Mouse (Mus musculus) megakaryocyte, adult 5-6 weeks (primary cell): Measurements from ENCODE around the gene Cyp1a1. TPM values are rescaled to one million over a fixed set of nuclear protein-coding genes. Genes with fewer than 3 reads are reported as not detected.
"Not testable (repeated sequence)": the region's sequence is repeated elsewhere in the genome, so short reads cannot be mapped to it uniquely, and the experiment has no call there.

Experiments used
- ATAC-seq: 2 replicates; pipeline ENCODE4 v1.8.0; 2016; ENCODE audit warnings: mild to moderate bottlenecking, inconsistent platforms; ENCODE audit not compliant: poor library complexity, severe bottlenecking
- total RNA-seq, 2 experiments: library from RNA; stranded (forward) in 1 of 2; stranded (reverse) in 1 of 2; fragments of 153-499, 151-499 nt in 1 of 2; fragments of 221-1000, 200-1000 nt in 1 of 2; gene quantifications; 2 replicates each; pipeline versions ENCODE4 v1.2.3 to v1.2.4; 2015 to 2017

Gene Cyp1a1
- total RNA-seq, 2 experiments from 2014 or later, result not detected

GRCm38 (mm10) chr9:57697380-57697779, 9.7 kb downstream of the Cyp1a1 start:
- no peak for ATAC-seq

GRCm38 (mm10) chr9:57698466-57699150, 10.9 kb downstream of the Cyp1a1 start:
- ATAC-seq, result no peak

GRCm38 (mm10) chr9:57706496-57706895, 18.8 kb downstream of the Cyp1a1 start:
- ATAC-seq, result no peak

- ATAC-seq, result peak; percentile 98
These were observed 20.5 kb downstream of the Cyp1a1 start, which contains the start of gene Edc3 for GRCm38 (mm10) chr9:57708068-57708719. TSS of gene Edc3 (plus strand) at chr9:57708540.

GRCm38 (mm10) chr9:57708720-57709274, 21.1 kb downstream of the Cyp1a1 start:
- peak; percentile 53 for ATAC-seq

- ATAC-seq, result not testable (repeated sequence)
These were observed 22.5 kb downstream of the Cyp1a1 start for GRCm38 (mm10) chr9:57710214-57710613.

- ATAC-seq, result no peak
These were observed 24.5 kb downstream of the Cyp1a1 start for GRCm38 (mm10) chr9:57712194-57712593.

- no peak for ATAC-seq
These were observed 30.7 kb downstream of the Cyp1a1 start for GRCm38 (mm10) chr9:57718408-57718807.

- ATAC-seq, result no peak
These were observed 33.0 kb downstream of the Cyp1a1 start for GRCm38 (mm10) chr9:57720736-57721135.

- ATAC-seq, result no peak
These were observed 34.6 kb downstream of the Cyp1a1 start for GRCm38 (mm10) chr9:57722371-57722770.

- ATAC-seq, result peak; percentile 98
These were observed 35.6 kb downstream of the Cyp1a1 start for GRCm38 (mm10) chr9:57723315-57723715.

GRCm38 (mm10) chr9:57723796-57724195, 36.1 kb downstream of the Cyp1a1 start:
- no peak for ATAC-seq

GRCm38 (mm10) chr9:57724701-57725100, 37.0 kb downstream of the Cyp1a1 start:
- no peak for ATAC-seq

- ATAC-seq, result no peak
These were observed 40.6 kb downstream of the Cyp1a1 start for GRCm38 (mm10) chr9:57728312-57728711.

- no peak for ATAC-seq
These were observed 45.9 kb downstream of the Cyp1a1 start for GRCm38 (mm10) chr9:57733606-57734005.

GRCm38 (mm10) chr9:57739863-57740262, 52.1 kb downstream of the Cyp1a1 start:
- ATAC-seq, result no peak

- ATAC-seq, result peak; percentile 82
These were observed 56.8 kb downstream of the Cyp1a1 start for GRCm38 (mm10) chr9:57744462-57745091.

GRCm38 (mm10) chr9:57747067-57747466, 59.3 kb downstream of the Cyp1a1 start:
- no peak for ATAC-seq

- ATAC-seq, result no peak
These were observed 60.4 kb downstream of the Cyp1a1 start for GRCm38 (mm10) chr9:57748137-57748536.

GRCm38 (mm10) chr9:57748831-57749230, 61.1 kb downstream of the Cyp1a1 start:
- no peak for ATAC-seq

GRCm38 (mm10) chr9:57750901-57751300, 63.2 kb downstream of the Cyp1a1 start:
- no peak for ATAC-seq
